Mouse (Mus musculus): ENCODE measurements around the gene Grk6.
A peak's percentile ranks its signal among the peaks of the same experiment; 100 is the strongest.

Grk6 gene

DNA sequence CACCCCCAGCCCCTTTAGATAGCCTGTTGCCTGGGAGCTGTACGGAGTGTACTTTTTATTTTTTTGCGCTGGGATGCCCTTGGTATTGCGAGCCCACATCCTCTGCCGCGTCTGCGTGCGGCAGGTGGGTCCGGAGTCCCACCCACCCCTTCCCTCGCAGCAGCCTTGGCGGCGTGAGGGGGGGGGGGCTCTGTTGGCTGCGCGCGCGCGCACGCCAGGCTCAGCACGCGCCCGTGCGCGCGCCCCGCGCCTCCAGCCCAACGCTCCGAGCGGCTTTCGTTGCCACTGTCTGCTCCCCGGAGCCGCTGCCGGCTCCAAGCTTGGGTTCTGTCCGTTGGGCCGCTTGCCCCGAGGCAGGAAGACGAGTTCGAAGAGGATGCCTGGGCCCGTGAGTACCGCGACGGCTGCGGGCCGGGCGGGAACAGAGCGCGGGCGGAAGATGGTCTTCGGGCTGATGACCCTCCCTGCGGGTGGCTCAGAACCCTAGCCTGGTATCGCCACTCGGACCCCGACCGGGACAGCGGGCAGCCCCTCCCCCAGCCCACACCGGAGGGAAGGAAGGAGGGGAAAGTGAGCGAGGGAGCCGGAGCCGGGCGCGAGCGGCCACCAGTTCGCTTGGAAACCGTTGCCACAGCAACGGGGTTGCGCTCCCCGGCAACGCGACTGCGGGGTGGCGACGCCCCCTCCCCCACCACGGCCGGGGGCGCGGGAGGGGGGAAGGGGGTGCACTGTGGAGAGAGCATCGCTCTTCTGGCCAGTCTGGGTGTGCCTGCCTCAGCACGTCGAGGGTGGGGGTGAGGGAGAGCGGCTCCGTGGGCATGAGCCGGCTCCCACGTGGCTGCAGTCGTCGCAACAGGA is 19.4 kb downstream of the Grk6 start, which contains the start of gene Prr7:
Prr7 (plus strand) TSS at position 241 of the 858 bp plus-strand sequence.
- peak; percentile 82 for DNase-seq (ENCODE audit: low spot score)

DNA sequence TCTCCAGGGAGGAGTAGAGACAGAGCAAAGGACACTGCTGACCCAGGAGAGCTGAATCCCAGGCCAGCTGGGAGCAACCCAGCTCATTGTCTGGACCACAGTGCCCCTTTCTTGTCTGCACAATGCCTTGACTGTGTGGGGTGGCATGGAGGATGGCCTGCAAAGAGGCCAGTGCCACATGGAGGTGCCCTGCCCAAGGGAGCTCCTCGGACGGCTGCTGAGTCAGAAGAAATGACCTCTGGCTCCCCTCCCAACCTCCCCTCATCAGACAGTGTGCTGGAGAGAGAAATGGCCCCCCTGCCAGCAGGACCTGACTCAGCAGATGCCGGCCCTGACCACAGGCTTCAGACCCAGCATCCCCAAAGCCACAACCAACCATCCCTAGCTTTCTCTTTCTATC is 20.3 kb downstream of the Grk6 start:
- DNase-seq (ENCODE audit: low spot score), result peak; percentile 55

DNA sequence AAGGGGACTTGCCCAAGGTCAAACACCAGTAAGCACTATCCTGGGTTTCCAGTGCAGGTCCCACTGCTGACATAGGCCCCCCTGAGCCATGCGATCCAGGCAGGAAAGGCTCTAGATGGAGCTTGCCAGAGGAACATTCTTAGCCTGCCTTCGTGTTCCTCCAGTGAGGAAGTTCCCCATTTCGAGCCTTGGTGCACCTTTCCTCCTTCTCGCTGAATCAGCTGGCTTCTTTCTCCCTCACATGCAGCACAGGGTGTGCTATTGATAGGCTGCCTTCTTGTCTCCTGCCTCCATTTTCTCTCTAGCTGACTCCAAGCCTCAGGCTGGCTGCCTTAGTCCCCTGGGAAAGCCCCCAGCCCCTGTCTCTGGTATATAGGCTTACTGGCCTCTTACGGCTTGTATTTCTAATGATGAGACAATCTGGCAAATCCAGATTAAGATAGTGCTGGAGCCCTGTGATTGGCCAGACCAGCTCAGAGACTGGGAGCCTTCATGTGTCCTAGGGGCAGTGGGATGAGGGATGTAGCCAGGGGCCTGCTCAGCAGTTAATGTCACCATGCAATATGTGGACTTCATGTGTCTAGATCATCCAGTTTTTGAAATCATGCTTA is 21.1 kb downstream of the Grk6 start:
- no peak for DNase-seq (ENCODE audit: low spot score)

DNA sequence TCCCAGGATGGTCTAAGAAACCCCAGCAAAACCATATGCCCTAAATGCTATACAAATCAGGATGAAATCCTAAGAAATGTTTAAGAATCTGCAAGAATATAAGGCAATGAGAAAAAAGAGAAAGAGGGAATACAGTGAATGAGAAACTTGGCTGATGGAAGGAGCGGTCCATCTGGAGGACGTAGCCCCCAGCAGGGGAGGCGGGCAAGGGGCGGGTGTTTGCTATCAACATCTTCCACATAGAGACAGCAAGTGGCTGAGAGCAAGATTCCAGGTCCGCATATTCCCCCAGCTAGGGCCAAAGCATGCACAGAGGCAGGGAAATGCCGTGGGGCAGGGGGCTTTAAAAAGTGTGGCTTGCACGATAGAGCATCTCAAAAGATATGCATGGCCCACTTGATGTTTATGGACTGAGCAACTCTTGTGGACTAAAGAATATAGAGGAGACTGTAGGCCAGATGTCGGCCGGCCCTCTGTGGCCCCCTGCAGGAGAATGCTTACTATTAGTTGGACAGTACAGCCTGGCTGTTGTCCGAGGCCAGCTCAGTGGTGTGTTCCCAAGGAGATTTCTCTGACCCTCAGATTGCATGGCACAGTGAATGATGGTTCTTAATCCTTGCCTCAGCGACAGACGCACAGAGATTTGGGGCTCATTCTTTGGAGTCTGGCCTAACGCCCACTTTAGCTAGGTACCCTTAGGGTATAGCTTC is 24.1 kb downstream of the Grk6 start:
- DNase-seq (ENCODE audit: low spot score), result peak; percentile 71

GRCm38 (mm10) chr13:55470372-55470771 is 25.5 kb downstream of the Grk6 start:
- DNase-seq (ENCODE audit: low spot score), result no peak

DNA sequence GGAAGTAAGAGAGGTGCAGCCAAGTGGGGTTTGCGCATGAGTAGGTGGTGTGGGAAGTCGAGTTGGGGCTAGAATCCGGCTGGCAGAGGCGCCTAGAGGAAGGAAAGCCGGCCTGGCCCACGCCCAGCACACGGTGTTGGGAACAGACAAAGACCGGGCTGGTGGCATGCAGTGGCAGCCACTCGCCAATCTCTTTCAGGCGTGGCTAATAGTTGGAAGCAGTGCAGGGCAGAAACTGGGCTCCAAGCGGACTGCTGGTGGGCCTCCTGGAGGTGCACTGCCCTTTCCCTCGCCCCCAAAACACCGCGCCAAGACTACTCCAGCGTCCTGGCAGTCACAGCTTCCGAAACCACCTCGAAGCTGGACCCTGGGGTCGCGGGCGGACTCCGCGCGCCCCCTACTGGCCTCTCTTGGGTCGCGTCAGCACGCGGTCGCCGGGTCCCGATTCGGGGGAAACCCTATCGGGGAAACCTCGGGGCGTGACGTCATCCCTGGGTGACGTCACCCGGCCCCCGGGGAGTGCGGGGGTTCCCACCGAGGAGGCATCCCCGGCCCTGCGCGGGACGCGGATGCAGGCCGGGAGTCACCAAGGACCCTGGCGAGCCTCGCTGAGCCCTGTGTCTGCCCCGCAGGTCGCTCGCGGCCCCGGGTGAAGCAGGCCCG is 26.4 kb downstream of the Grk6 start:
- DNase-seq (ENCODE audit: low spot score), result peak; percentile 95

GRCm38 (mm10) chr13:55471819-55472131 is 26.9 kb downstream of the Grk6 start:
- DNase-seq (ENCODE audit: low spot score), result no peak

DNA sequence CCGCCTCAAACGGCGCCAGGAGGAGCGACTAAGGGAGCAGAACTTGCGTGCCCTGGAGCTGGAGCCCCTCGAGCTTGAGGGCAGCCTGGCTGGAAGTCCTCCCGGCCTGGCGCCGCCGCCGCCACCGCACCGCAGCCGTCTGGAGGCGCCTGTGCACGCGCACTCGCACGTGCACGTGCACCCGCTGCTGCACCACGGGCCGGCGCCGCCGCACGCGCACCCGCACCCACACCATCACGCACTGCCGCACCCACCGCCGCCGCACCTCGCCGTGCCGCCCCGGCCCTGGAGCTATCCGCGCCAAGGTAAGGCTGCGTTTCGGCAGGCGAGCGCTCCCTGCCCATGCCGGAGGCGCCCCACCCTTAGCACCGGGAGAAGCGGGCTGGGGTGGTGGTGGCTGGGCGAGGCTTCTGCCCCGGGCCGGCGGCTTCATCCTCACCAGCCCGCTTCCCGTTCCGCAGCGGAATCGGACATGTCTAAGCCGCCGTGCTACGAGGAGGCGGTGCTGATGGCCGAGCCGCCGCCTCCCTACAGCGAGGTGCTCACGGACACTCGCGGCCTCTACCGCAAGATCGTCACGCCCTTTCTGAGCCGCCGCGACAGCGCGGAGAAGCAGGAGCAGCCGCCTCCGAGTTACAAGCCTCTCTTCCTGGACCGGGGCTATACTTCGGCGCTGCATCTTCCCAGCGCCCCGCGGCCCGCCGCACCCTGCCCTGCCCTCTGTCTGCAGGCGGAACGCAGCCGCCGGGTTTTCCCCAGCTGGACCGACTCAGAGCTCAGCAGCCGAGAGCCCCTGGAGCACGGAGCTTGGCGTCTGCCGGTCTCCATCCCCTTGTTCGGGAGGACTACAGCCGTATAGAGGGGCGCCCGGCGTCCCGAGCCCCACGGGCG is 27.5 kb downstream of the Grk6 start:
- peak; percentile 68 for DNase-seq (ENCODE audit: low spot score)

GRCm38 (mm10) chr13:55473076-55473831 is 28.4 kb downstream of the Grk6 start:
- peak; percentile 73 for DNase-seq (ENCODE audit: low spot score)

DNA sequence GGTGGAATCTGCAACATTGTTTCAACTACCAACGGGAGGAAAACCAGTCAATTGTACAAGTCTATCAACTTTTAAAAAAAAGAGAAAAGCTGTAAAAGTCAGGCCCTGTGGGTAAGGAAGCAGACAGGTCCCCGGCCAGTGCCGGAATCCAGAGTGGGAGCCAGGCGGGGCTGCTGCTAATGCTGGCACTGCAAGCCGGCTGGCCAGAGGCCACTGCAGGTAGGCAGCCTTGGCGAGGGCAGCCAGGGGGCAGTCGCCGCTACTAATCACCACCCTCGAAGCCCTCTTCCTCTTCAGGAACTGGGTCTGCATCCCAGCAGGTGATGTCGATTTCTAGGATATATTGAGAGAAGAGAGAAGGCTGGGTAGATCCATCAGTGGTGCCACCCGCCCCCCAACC is 29.1 kb downstream of the Grk6 start:
- no peak for DNase-seq (ENCODE audit: low spot score)

DNA sequence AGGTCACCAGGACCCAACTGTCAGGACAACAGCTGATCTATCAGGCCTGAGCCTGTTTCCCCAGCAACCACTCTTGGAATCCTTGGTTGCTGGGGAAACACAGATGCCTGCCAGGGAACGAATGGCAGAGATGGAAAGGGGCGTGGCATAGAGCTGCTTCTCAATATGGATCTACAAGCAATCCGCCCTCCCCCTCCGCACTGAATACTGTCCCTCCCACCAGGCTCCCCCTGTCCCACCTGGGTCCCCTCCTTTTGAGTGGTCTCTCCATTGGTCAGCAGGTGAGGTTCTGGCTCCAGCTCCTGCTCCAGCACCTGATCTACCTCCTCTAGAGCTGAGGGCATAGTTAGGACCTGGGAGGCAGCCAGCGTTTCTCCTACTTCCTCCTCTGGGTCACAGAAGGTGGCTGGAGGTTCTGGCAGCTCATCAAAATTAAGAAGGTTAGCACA is 29.8 kb downstream of the Grk6 start:
- peak; percentile 89 for DNase-seq (ENCODE audit: low spot score)

DNA sequence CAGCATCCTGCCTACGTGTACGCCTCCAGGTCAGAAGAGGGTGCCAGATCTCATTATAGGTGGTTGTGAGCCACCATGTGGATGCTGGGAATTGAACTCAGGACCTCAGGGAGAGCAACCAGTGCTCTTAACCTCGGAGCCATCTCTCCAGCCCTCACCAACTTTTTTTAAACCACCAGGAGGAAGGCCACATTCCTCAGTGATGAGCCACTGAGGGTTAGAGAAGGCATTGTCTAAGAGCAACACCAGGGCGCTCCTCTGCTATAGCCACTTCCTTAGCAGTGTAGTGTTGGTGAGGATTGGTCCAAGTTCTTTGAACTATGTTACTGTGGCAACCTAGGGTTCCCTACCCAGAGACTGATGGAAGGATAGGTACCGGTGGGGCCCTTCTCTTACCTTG is 30.9 kb downstream of the Grk6 start:
- DNase-seq (ENCODE audit: low spot score), result no peak

DNA sequence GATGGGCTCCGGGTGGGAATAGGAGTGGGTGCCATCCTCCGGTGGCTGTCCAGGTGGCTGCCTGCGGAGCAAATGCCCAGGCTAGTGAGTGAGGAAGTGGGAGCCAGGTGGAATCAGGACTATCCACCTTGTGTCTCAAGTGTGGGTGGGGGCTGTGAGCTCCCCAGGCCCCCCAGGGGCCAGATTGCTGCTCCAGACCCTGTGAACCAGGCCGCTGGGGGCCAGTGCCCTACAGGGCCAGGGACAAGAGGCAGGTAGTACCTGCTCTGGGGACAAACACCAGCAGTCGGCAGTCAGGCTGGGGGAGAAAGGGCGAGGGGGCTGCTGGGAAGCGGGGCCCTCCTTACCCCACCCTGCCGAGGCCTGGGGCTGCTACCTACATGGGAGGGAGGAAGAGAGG is 31.4 kb downstream of the Grk6 start:
- no peak for DNase-seq (ENCODE audit: low spot score)

- DNase-seq (ENCODE audit: low spot score), result no peak
Measured at GRCm38 (mm10) chr13:55477492-55477891, 32.6 kb downstream of the Grk6 start.

DNA sequence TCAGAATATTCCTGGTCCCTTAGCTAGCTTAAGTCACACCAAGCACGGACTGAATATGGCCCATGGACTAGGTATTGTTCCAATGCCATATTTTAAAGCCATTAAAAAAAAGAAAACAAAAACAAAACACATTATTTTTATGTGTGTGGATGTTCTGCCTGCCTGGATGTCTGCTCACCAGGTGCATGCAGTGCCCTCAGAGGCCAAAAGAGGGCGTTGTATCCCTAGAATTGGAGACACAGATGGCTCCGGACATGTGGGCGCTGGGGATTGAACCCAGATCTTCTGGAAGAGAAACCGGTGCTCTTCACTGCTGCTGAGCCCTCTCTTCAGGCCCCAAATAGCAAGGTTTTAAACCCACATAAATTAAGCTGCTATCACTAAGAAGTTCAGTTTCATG is 33.2 kb downstream of the Grk6 start:
- DNase-seq (ENCODE audit: low spot score), result peak; percentile 61

GRCm38 (mm10) chr13:55479008-55479407 is 34.1 kb downstream of the Grk6 start:
- no peak for DNase-seq (ENCODE audit: low spot score)

DNA sequence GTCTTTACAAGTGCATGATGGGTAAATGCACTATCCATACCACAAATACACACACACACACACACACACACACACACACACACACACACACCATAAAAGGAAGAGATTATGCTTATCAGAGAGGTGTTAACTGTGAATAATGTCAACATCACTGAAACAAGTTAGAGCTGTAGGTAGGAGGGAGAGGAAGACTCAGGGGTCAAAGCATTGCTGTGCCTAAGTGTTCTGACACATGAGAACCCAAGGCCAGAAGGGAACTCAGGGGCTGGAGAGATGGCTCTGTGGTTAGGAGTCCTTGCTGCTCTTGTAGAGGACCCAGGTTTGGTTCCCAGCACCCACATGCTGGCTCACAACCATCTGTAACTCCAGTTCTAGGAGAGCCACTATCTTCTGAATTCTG is 35.1 kb downstream of the Grk6 start:
- DNase-seq (ENCODE audit: low spot score), result no peak

DNA sequence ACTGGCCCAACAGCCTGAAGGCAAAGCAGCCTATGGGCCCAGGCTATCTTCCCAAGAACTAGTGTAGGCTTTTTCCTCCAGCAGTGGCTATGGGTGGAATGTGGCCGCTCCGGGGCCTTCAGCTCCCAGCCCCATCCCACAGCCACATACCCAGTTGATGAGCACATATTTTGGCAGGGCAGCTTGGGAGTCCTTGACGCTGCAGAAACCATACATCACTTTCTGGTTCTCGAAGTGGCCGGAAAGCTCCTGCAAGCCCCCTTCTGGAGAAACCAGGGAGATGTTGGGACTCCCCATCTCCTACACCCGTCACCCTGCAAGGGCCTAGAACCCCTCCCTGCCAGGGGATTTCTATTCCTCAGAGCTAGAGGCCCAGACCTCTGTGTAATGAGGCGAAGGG is 37.7 kb downstream of the Grk6 start:
- DNase-seq (ENCODE audit: low spot score), result no peak

GRCm38 (mm10) chr13:55483071-55483470 is 38.2 kb downstream of the Grk6 start:
- no peak for DNase-seq (ENCODE audit: low spot score)

GRCm38 (mm10) chr13:55483593-55483992 is 38.7 kb downstream of the Grk6 start:
- DNase-seq (ENCODE audit: low spot score), result peak; percentile 76

Measured in embryo, embryonic 10.5 days (tissue).